ENCODE assay signal across 23 mouse cellular contexts in the genomic region with DNA sequence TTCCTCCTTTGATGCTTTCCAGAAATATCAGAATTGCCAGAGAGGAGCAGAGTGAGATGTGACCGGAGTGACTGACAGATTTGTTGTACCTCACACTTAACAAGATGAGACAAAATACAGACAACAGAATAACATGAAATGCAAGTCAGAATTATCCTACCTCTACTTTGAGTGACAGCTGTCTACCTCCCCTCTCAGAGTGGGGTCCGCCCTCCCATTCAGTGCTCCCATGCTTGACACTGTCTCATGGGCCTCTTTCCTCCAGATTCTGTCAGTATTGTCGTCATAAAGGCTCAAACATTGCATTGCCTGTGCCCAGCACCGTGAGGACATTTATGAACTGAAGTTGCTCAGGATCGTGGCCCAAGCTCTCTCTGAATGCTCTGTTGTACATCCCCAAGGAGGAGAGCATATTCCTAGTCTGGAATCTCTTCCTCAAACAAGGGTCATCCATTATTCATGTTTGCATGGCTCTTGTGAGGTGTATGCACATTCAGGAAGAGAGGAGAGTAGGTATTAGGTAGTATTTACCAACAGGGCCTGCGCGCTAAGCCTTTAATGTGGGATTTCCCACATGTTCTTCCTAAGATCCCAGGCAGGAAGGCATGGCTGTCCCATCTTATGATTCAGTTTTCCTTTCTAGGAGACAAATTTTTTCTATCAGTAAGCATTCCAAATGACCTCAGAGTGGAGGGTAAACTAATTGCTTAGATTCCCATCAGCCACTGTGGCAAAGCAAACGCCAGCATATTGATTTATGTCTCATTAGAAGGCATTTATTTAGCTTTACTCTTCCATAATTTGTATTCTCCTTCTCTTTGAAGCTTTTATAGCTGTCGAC. TPM values are rescaled to one million over a fixed set of nuclear protein-coding genes. Genes with fewer than 3 reads are reported as not detected.
DNase-seq lines count a peak whose midpoint lies in the region; ATAC-seq and TF ChIP-seq lines count a peak whose summit lies in the region.
"Had no signal": no experiment of that assay in that cellular context is flagged by ENCODE, and none has a peak within 500 bp of the region (broad histone marks: within the 10 kb centered on the region; RNA-seq: fewer than 3 reads in every experiment).

No protein-coding gene starts in this region.

- H3K4me1 ChIP-seq in hindbrain, embryonic 10.5 days (replicated peaks), result peaks cover 83% of the 10 kb centered on the region
- no peaks in the 10 kb centered on the region for H3K4me1 ChIP-seq in hindbrain, postnatal 0 days (ENCODE audit: insufficient read depth, low read length)
- H3K4me1 ChIP-seq in kidney, postnatal 0 days (replicated peaks; ENCODE audit: insufficient read depth, low read length), result peaks cover 37% of the 10 kb centered on the region
- peaks cover 11% of the 10 kb centered on the region for H3K4me1 ChIP-seq in intestine, embryonic 16.5 days (ENCODE audit: control insufficient read depth, insufficient read depth, low read length)
- H3K4me1 ChIP-seq in midbrain, embryonic 11.5 days (ENCODE audit: control insufficient read depth, insufficient read depth, low read length), result peaks cover 9% of the 10 kb centered on the region

- H3K27me3 ChIP-seq in hindbrain, embryonic 10.5 days (ENCODE audit: insufficient read depth, poor library complexity, severe bottlenecking), result no peaks in the 10 kb centered on the region
- no peaks in the 10 kb centered on the region for H3K27me3 ChIP-seq in hindbrain, postnatal 0 days (ENCODE audit: insufficient read depth, low read length)
- H3K27me3 ChIP-seq in kidney, postnatal 0 days (ENCODE audit: insufficient read depth, low read length), result no peaks in the 10 kb centered on the region
- no peaks in the 10 kb centered on the region for H3K27me3 ChIP-seq in intestine, embryonic 16.5 days (replicated peaks; ENCODE audit: control insufficient read depth, insufficient read depth, low read length)
- no peaks in the 10 kb centered on the region for H3K27me3 ChIP-seq in midbrain, embryonic 11.5 days (ENCODE audit: control insufficient read depth, insufficient read depth, low read length)
- H3K27me3 ChIP-seq: embryonic facial prominence, embryonic 15.5 days; heart, embryonic 15.5 days had no signal

- no peak overlapping the region for H3K9ac ChIP-seq in hindbrain, postnatal 0 days (replicated peaks; ENCODE audit: low read length)
- H3K9ac ChIP-seq in kidney, postnatal 0 days (ENCODE audit: low read depth, low read length), result no peak overlapping the region
- no peak overlapping the region for H3K9ac ChIP-seq in intestine, embryonic 16.5 days (ENCODE audit: low read depth, low read length)
- no peak overlapping the region for H3K9ac ChIP-seq in midbrain, embryonic 11.5 days (ENCODE audit: low read length)
- H3K9ac ChIP-seq: embryonic facial prominence, embryonic 15.5 days; heart, embryonic 15.5 days; lung, embryonic 14.5 days had no signal

- no peak for ATAC-seq in hindbrain, postnatal 0 days
- ATAC-seq in kidney, postnatal 0 days (replicated peaks; ENCODE audit: low FRiP score, low read depth), result no peak
- peak; percentile 26; the same call in 1 of the 2 replicates for ATAC-seq in intestine, embryonic 16.5 days
- ATAC-seq in midbrain, embryonic 11.5 days (ENCODE audit: low FRiP score), result peak; percentile 51; the same call in 1 of the 2 replicates

- no peak for DNase-seq in hindbrain, embryonic 10.5 days (ENCODE audit: low spot score)
- no peak for DNase-seq in hindbrain, postnatal 0 days (ENCODE audit: low spot score)
- peak; percentile 90 for DNase-seq in kidney, postnatal 0 days (ENCODE audit: low spot score)
- DNase-seq in kidney, adult 8-10 months, result no peak
- peak; percentile 80 for DNase-seq in midbrain, embryonic 11.5 days (ENCODE audit: low spot score, missing footprints)
- no peak for DNase-seq in cerebellum, adult 11-12 months
- no peak for DNase-seq in lung, postnatal 14 days
- DNase-seq: adrenal gland, postnatal 25 days; B cell, adult 2 months; cerebellum, adult 11 months; cerebellum, postnatal 25 days; gastrocnemius, postnatal 14 days; heart, adult 18-20 months; heart, postnatal 4 days; layer of hippocampus, postnatal 36 days; lung, embryonic 14.5 days; lung, postnatal 4 days; retina, postnatal 1 day; right cerebral cortex, postnatal 4 days; thymus, postnatal 25 days had no signal

- peaks cover 10% of the 10 kb centered on the region for H3K36me3 ChIP-seq in hindbrain, embryonic 10.5 days
- no peaks in the 10 kb centered on the region for H3K36me3 ChIP-seq in hindbrain, postnatal 0 days (ENCODE audit: insufficient read depth, low read length)
- H3K36me3 ChIP-seq in kidney, postnatal 0 days (ENCODE audit: insufficient read depth, low read length), result peaks cover 8% of the 10 kb centered on the region; the same call in 1 of the 2 replicates
- H3K36me3 ChIP-seq in intestine, embryonic 16.5 days (ENCODE audit: control insufficient read depth, insufficient read depth, low read length), result no peaks in the 10 kb centered on the region
- no peaks in the 10 kb centered on the region for H3K36me3 ChIP-seq in midbrain, embryonic 11.5 days (ENCODE audit: control insufficient read depth, insufficient read depth, low read length)

- H3K27ac ChIP-seq in hindbrain, embryonic 10.5 days, result peak overlapping the region; percentile 42; the same call in 1 of the 2 replicates
- no peak overlapping the region for H3K27ac ChIP-seq in hindbrain, postnatal 0 days
- 0 out of 2 replicates have a peak overlapping the region, but pooled peaks have one; percentile 21 for H3K27ac ChIP-seq in kidney, postnatal 0 days
- no peak overlapping the region for H3K27ac ChIP-seq in intestine, embryonic 16.5 days (ENCODE audit: low read length)
- 0 out of 2 replicates have a peak overlapping the region, but pooled peaks have one; percentile 25 for H3K27ac ChIP-seq in midbrain, embryonic 11.5 days (ENCODE audit: low read depth, low read length)
- H3K27ac ChIP-seq: embryonic facial prominence, embryonic 15.5 days; heart, embryonic 15.5 days had no signal

- WGBS in hindbrain, embryonic 10.5 days, result 61% methylated on average over 9 of the region's 9 CpGs
- 60% methylated on average over 9 of the region's 9 CpGs for WGBS in hindbrain, postnatal 0 days
- 66% methylated on average over 9 of the region's 9 CpGs for WGBS in kidney, postnatal 0 days
- 62% methylated on average over 9 of the region's 9 CpGs for WGBS in intestine, embryonic 16.5 days
- WGBS in midbrain, embryonic 11.5 days, result 63% methylated on average over 9 of the region's 9 CpGs

- H3K9me3 ChIP-seq in hindbrain, embryonic 10.5 days, result no peaks in the 10 kb centered on the region
- H3K9me3 ChIP-seq in hindbrain, postnatal 0 days (ENCODE audit: low read length), result no peaks in the 10 kb centered on the region
- no peaks in the 10 kb centered on the region for H3K9me3 ChIP-seq in kidney, postnatal 0 days (replicated peaks; ENCODE audit: low read length)
- no peaks in the 10 kb centered on the region for H3K9me3 ChIP-seq in intestine, embryonic 16.5 days (ENCODE audit: control insufficient read depth, low read length)
- H3K9me3 ChIP-seq in midbrain, embryonic 11.5 days (ENCODE audit: control insufficient read depth, low read length), result no peaks in the 10 kb centered on the region
- H3K9me3 ChIP-seq: embryonic facial prominence, embryonic 15.5 days; heart, embryonic 15.5 days had no signal

- H3K4me2 ChIP-seq in hindbrain, postnatal 0 days (ENCODE audit: low read depth, low read length), result no peak overlapping the region
- no peak overlapping the region for H3K4me2 ChIP-seq in kidney, postnatal 0 days (ENCODE audit: low read length)
- H3K4me2 ChIP-seq in intestine, embryonic 16.5 days (ENCODE audit: low read depth, low read length), result no peak overlapping the region
- no peak overlapping the region for H3K4me2 ChIP-seq in midbrain, embryonic 11.5 days
- H3K4me2 ChIP-seq: embryonic facial prominence, embryonic 15.5 days; heart, embryonic 15.5 days; lung, embryonic 14.5 days had no signal

- no peak overlapping the region for H3K4me3 ChIP-seq in hindbrain, embryonic 10.5 days
- no peak overlapping the region for H3K4me3 ChIP-seq in hindbrain, postnatal 0 days (ENCODE audit: low read length)
- no peak overlapping the region for H3K4me3 ChIP-seq in kidney, postnatal 0 days (replicated peaks; ENCODE audit: low read depth, low read length)
- no peak overlapping the region for H3K4me3 ChIP-seq in intestine, embryonic 16.5 days (ENCODE audit: low read length)
- H3K4me3 ChIP-seq in midbrain, embryonic 11.5 days (ENCODE audit: low read depth, low read length), result no peak overlapping the region
- H3K4me3 ChIP-seq: embryonic facial prominence, embryonic 15.5 days; heart, embryonic 15.5 days had no signal

- TF ChIP-seq CTCF in hindbrain, postnatal 0 days (IDR thresholded peaks at IDR 0.05; ENCODE audit: low read depth), result no peak
- no peak for TF ChIP-seq CTCF in kidney, postnatal 0 days (IDR thresholded peaks at IDR 0.05; ENCODE audit: low read depth)

RNA-seq across cellular contexts. Expression of gene Nid2, which starts 14.7 kb away (rescaled TPM):
- polyA plus RNA-seq in hindbrain, embryonic 10.5 days (2016; fragmentation: Nextera tagmentation; extraction: Ambion mirVana), result 52.3 and 53.2 TPM in 2 replicates
- 40.6 and 52.8 TPM in 2 replicates for total RNA-seq in hindbrain, postnatal 0 days (2014; rRNA removed)
- 22.5 and 25.5 TPM in 2 replicates for polyA plus RNA-seq in hindbrain, postnatal 0 days (2015; fragmentation: Nextera tagmentation; extraction: Ambion mirVana)
- polyA plus RNA-seq in kidney, postnatal 0 days (2015; fragmentation: Nextera tagmentation; extraction: Ambion mirVana), result 65.3 and 71.0 TPM in 2 replicates
- polyA plus RNA-seq in intestine, embryonic 16.5 days (2015; fragmentation: Nextera tagmentation; extraction: Ambion mirVana), result 63.8 and 68.6 TPM in 2 replicates
- 30.0 and 32.2 TPM in 2 replicates for polyA plus RNA-seq in midbrain, embryonic 11.5 days (2014; fragmentation: Nextera tagmentation; extraction: Ambion mirVana)

RNA-seq across cellular contexts. Expression of gene Rtraf, which starts 57.9 kb away (rescaled TPM):
- polyA plus RNA-seq in hindbrain, embryonic 10.5 days (2016; fragmentation: Nextera tagmentation; extraction: Ambion mirVana), result 223 and 241 TPM in 2 replicates
- 50.4 and 51.5 TPM in 2 replicates for total RNA-seq in hindbrain, postnatal 0 days (2014; rRNA removed)
- 152 TPM in 2 replicates for polyA plus RNA-seq in hindbrain, postnatal 0 days (2015; fragmentation: Nextera tagmentation; extraction: Ambion mirVana)
- 242 and 246 TPM in 2 replicates for polyA plus RNA-seq in kidney, postnatal 0 days (2015; fragmentation: Nextera tagmentation; extraction: Ambion mirVana)
- polyA plus RNA-seq in intestine, embryonic 16.5 days (2015; fragmentation: Nextera tagmentation; extraction: Ambion mirVana), result 177 and 188 TPM in 2 replicates
- 277 and 280 TPM in 2 replicates for polyA plus RNA-seq in midbrain, embryonic 11.5 days (2014; fragmentation: Nextera tagmentation; extraction: Ambion mirVana)

Comparison
In these comparisons a context has a peak if more than half of its experiments do, and no peak if none do; other contexts are left out.
1. DNase-seq: peak in kidney, postnatal 0 days (single experiment) and midbrain, embryonic 11.5 days (single experiment); none in hindbrain, embryonic 10.5 days (single experiment), hindbrain, postnatal 0 days (single experiment), kidney, adult 8-10 months (0 of 2), cerebellum, adult 11-12 months (single experiment) and lung, postnatal 14 days (single experiment).
2. H3K27ac ChIP-seq: peak in hindbrain, embryonic 10.5 days (single experiment), kidney, postnatal 0 days (single experiment) and midbrain, embryonic 11.5 days (single experiment); none in hindbrain, postnatal 0 days (single experiment) and intestine, embryonic 16.5 days (single experiment).
3. ATAC-seq: peak in intestine, embryonic 16.5 days (single experiment) and midbrain, embryonic 11.5 days (single experiment); none in hindbrain, postnatal 0 days (single experiment) and kidney, postnatal 0 days (single experiment).